Mouse (Mus musculus) C2C12 (cell line): ENCODE results near the gene Nkain4. TPM values are rescaled to one million over a fixed set of nuclear protein-coding genes. Genes with fewer than 3 reads are reported as not detected.

ENCODE experiments used
- H3K27me3 ChIP-seq: one replicate; pipeline ENCODE4 v1.6.1; 2011; ENCODE audit not compliant: control insufficient read depth, insufficient read depth, insufficient read length
- H3K36me3 ChIP-seq: one replicate; pipeline ENCODE4 v1.6.1; 2011; ENCODE audit not compliant: control insufficient read depth, insufficient read depth
- H3K4me3 ChIP-seq: one replicate; pipeline ENCODE4 v1.5.1; 2011; ENCODE audit warnings: mild to moderate bottlenecking, control low read depth; ENCODE audit not compliant: poor library complexity, insufficient read depth, severe bottlenecking
- H3K79me2 ChIP-seq: one replicate; pipeline ENCODE4 v1.6.1; 2011; ENCODE audit not compliant: control insufficient read depth, insufficient read depth
- H3K79me3 ChIP-seq: one replicate; pipeline ENCODE4 v1.6.1; 2011; ENCODE audit warnings: low read depth, control low read depth
- H3ac ChIP-seq: one replicate; pipeline ENCODE3; 2011; ENCODE audit warnings: low read depth; ENCODE audit not compliant: control insufficient read depth, insufficient read length
- CEBPB ChIP-seq: IDR thresholded peaks from one replicate; pipeline ENCODE4 v1.6.1; 2011; ENCODE audit warnings: low read depth, mild to moderate bottlenecking, control low read depth, moderate library complexity
- CTCF ChIP-seq: IDR thresholded peaks from one replicate; pipeline ENCODE4 v1.5.1; 2011; ENCODE audit not compliant: control insufficient read depth, insufficient read depth, insufficient read length
- FOSL1 ChIP-seq: IDR thresholded peaks from one replicate; pipeline ENCODE4 v1.8.0; 2011; ENCODE audit warnings: mild to moderate bottlenecking, low read length; ENCODE audit not compliant: poor library complexity, insufficient read depth, severe bottlenecking
- MAX ChIP-seq: IDR thresholded peaks from one replicate; pipeline ENCODE4 v1.6.1; 2011; ENCODE audit warnings: mild to moderate bottlenecking, control low read depth
- MYOD1 ChIP-seq: IDR thresholded peaks from one replicate; pipeline ENCODE4 v1.6.1; 2011; ENCODE audit warnings: low read depth; ENCODE audit not compliant: control insufficient read depth, insufficient read length
- MYOG ChIP-seq: IDR thresholded peaks from one replicate; pipeline ENCODE4 v1.6.1; 2011; ENCODE audit not compliant: control insufficient read depth, insufficient read length; ENCODE audit errors: extremely low read depth
- USF1 ChIP-seq: IDR thresholded peaks from one replicate; pipeline ENCODE4 v1.6.1; 2011; ENCODE audit warnings: low read depth, mild to moderate bottlenecking, control low read depth, moderate library complexity
- polyA plus RNA-seq: library from polyadenylated mRNA; unstranded; fragments of >200 nt; fragmentation: generic; extraction: Trizol; gene quantifications from one replicate; pipeline ENCODE4 v1.2.1, GENCODE M21; 2012; ENCODE audit warnings: missing spikeins

The Nkain4 gene
- polyA plus RNA-seq, 1 experiment: not detected

DNA sequence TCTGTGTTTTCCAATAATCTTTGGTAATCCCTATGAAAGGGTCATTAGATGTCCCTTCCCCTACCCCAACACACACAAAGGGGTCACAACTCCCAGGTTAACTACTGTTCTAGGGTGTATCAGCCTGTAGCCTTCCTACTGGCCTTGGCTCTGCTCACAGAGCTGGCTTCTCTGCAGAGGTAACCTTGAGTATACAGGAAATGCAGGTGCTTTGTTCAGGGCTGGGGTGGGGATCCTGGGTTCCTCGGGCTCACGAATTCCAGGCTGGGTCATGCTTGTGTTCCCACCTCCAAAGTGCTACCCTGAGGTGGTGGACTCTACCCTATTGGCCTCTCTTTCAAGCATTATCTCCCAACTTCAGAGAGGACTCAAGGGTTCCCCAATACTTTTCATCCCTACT, 31.1 kb upstream of the Nkain4 start:
- Histone ChIP-seq H3ac (no peak overlapping the region), H3K27me3 (no peaks in the 10 kb centered on the region), H3K79me3 (no peaks in the 10 kb centered on the region), H3K79me2 (no peaks in the 10 kb centered on the region), H3K36me3 (peaks cover 26% of the 10 kb centered on the region), H3K4me3 (no peak overlapping the region)
- TF ChIP-seq FOSL1 (no peak), USF1 (no peak), CTCF (no peak), MYOD1 (no peak), MYOG (no peak)

DNA sequence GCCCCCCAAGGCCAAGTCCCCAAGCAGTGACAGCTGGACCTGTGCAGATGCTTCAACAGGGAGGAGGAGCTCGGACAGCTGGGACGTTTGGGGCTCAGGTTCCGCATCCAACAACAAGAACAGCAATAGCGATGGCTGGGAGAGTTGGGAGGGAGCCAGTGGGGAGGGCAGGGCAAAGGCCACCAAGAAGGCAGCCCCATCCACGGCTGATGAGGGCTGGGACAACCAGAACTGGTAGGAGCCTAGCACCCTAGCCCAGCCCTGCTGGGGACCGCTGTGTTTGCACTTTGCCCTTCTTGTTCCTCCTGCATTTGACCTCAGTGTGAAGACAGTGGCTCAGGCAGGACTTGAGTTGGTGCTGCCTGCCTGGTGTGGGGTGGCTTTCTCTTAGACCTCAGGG, 26.6 kb upstream of the Nkain4 start:
- Histone ChIP-seq H3K36me3 (peaks cover 67% of the 10 kb centered on the region), H3K4me3 (no peak overlapping the region), H3K79me3 (no peaks in the 10 kb centered on the region), H3K27me3 (no peaks in the 10 kb centered on the region), H3ac (no peak overlapping the region), H3K79me2 (no peaks in the 10 kb centered on the region)
- TF ChIP-seq USF1: no peak
- no peak for TF ChIP-seq MAX
- TF ChIP-seq FOSL1: no peak
- TF ChIP-seq CEBPB: no peak
- no peak for TF ChIP-seq CTCF
- no peak for TF ChIP-seq MYOG
- no peak for TF ChIP-seq MYOD1

GRCm38 (mm10) chr2:180967010-180967763, 12.7 kb upstream of the Nkain4 start, which contains the start of gene Arfgap1:
Gene Arfgap1 (plus strand): TSS chr2:180967225.
- Histone ChIP-seq H3K36me3 (peaks cover 28% of the 10 kb centered on the region), H3ac (peak within 1 kb of the TSS; percentile 80), H3K79me3 (peaks cover 33% of the 10 kb centered on the region), H3K4me3 (peak within 1 kb of the TSS; percentile 95), H3K79me2 (peaks cover 40% of the 10 kb centered on the region), H3K27me3 (no peaks in the 10 kb centered on the region)
- TF ChIP-seq MAX (peak; percentile 55), MYOD1 (no peak)

GRCm38 (mm10) chr2:180966092-180966882, 11.8 kb upstream of the Nkain4 start:
- H3ac ChIP-seq: peak overlapping the region; percentile 80
- no peak for TF ChIP-seq CEBPB
- TF ChIP-seq MAX: no peak
- TF ChIP-seq MYOD1: no peak
- no peak for TF ChIP-seq FOSL1
- TF ChIP-seq MYOG: no peak
- TF ChIP-seq USF1: no peak
- TF ChIP-seq CTCF: no peak
- peak overlapping the region; percentile 95 for H3K4me3 ChIP-seq
- H3K79me2 ChIP-seq: peaks cover 40% of the 10 kb centered on the region
- peaks cover 19% of the 10 kb centered on the region for H3K36me3 ChIP-seq
- peaks cover 33% of the 10 kb centered on the region for H3K79me3 ChIP-seq
- H3K27me3 ChIP-seq: no peaks in the 10 kb centered on the region

- Histone ChIP-seq H3K4me3 (no peak overlapping the region), H3ac (no peak overlapping the region), H3K27me3 (peaks cover 12% of the 10 kb centered on the region), H3K36me3 (no peaks in the 10 kb centered on the region), H3K79me2 (peaks cover 21% of the 10 kb centered on the region), H3K79me3 (peaks cover 18% of the 10 kb centered on the region)
- TF ChIP-seq USF1 (no peak), CTCF (peak; percentile 50)
Measured at GRCm38 (mm10) chr2:180963956-180964355, 9.5 kb upstream of the Nkain4 start.
